Mouse (Mus musculus) intestine, postnatal 0 days (tissue): Measurements from ENCODE around the gene Tgfbr2. TPM values are rescaled to one million over a fixed set of nuclear protein-coding genes. Genes with fewer than 3 reads are reported as not detected.
"Not testable (repeated sequence)": the region's sequence is repeated elsewhere in the genome, so short reads cannot be mapped to it uniquely, and the experiment has no call there.

Experiments used
- ATAC-seq: fragments of 200-750 bp; cut with Nextera tagmentation; 2 replicates; pipeline ENCODE4 v1.8.0; 2017; ENCODE audit warnings: mild to moderate bottlenecking, moderate TSS enrichment, moderate library complexity
- H3K27ac ChIP-seq: fragments of 300-500 bp; sonication (generic); 2 replicates; pipeline ENCODE4 v1.5.1; 2014; ENCODE audit warnings: mild to moderate bottlenecking, low read depth, low read length, moderate library complexity
- H3K27me3 ChIP-seq: fragments of 300-500 bp; sonication (generic); replicated peaks from 2 replicates; pipeline ENCODE4 v1.6.1; 2014; ENCODE audit warnings: low read length, mixed read lengths; ENCODE audit not compliant: control insufficient read depth, insufficient read depth
- H3K36me3 ChIP-seq: fragments of 300-500 bp; sonication (generic); 2 replicates; pipeline ENCODE4 v1.6.1; 2014; ENCODE audit warnings: mild to moderate bottlenecking, moderate library complexity; ENCODE audit not compliant: control insufficient read depth, insufficient read depth
- H3K4me1 ChIP-seq: fragments of 300-500 bp; sonication (generic); replicated peaks from 2 replicates; pipeline ENCODE4 v1.6.1; 2014; ENCODE audit warnings: antibody characterized with exemption, low read length, mixed read lengths; ENCODE audit not compliant: control insufficient read depth, insufficient read depth
- H3K4me2 ChIP-seq: fragments of 300-500 bp; sonication (generic); replicated peaks from 2 replicates; pipeline ENCODE4 v1.6.1; 2014; ENCODE audit warnings: low read depth, mild to moderate bottlenecking, moderate library complexity
- H3K4me3 ChIP-seq: fragments of 300-500 bp; sonication (generic); 2 replicates; pipeline ENCODE4 v1.5.1; 2014; ENCODE audit warnings: low read depth, low read length
- H3K9ac ChIP-seq: fragments of 300-500 bp; sonication (generic); 2 replicates; pipeline ENCODE4 v1.6.1; 2014; ENCODE audit warnings: mild to moderate bottlenecking, low read depth, low read length
- H3K9me3 ChIP-seq: fragments of 300-500 bp; sonication (generic); 2 replicates; pipeline ENCODE4 v1.6.1; 2016; ENCODE audit warnings: mixed run types; ENCODE audit not compliant: control insufficient read depth
- CTCF ChIP-seq: sonication (generic); IDR thresholded peaks from 2 replicates; pipeline ENCODE4 v1.5.1; 2016; ENCODE audit warnings: low read depth, mild to moderate bottlenecking, control low read depth, antibody characterized with exemption, moderate library complexity
- WGBS: fragments of 180-500 bp; shearing (Covaris S2); extraction: QIAGEN DNeasy Blood & Tissue Kit; methylation state at CpG from one replicate; pipeline ENCODE4 v1.1.7; 2014; 5-methylcytosine and 5-hydroxymethylcytosine counted together
- polyA plus RNA-seq: library from polyadenylated mRNA; unstranded; fragments of >200 nt; fragmentation: Nextera tagmentation; extraction: Ambion mirVana; gene quantifications from 2 replicates; pipeline ENCODE4 v1.2.1, GENCODE M21; 2015

Tgfbr2 gene
- polyA plus RNA-seq, 1 experiment from 2014 or later, result 16.0 TPM

GRCm38 (mm10) chr9:116058475-116058874, 116.7 kb downstream of the Tgfbr2 start:
- Histone ChIP-seq H3K9me3 (no peaks in the 10 kb centered on the region), H3K27ac (no peak overlapping the region), H3K27me3 (no peaks in the 10 kb centered on the region), H3K36me3 (no peaks in the 10 kb centered on the region), H3K4me3 (no peak overlapping the region), H3K4me1 (no peaks in the 10 kb centered on the region), H3K9ac (no peak overlapping the region), H3K4me2 (no peak overlapping the region)
- WGBS, result 86% methylated on average over 4 of the region's 4 CpGs
- ATAC-seq, result no peak
- no peak for TF ChIP-seq CTCF

- no peak overlapping the region for H3K4me2 ChIP-seq
- no peaks in the 10 kb centered on the region for H3K36me3 ChIP-seq
- H3K4me1 ChIP-seq, result no peaks in the 10 kb centered on the region
- H3K27me3 ChIP-seq, result no peaks in the 10 kb centered on the region
- no peak overlapping the region for H3K27ac ChIP-seq
- TF ChIP-seq CTCF, result no peak
- ATAC-seq, result no peak
- no peak overlapping the region for H3K4me3 ChIP-seq
- WGBS, result 69% methylated on average over 8 of the region's 8 CpGs
- H3K9ac ChIP-seq, result no peak overlapping the region
- no peaks in the 10 kb centered on the region for H3K9me3 ChIP-seq
Observed at GRCm38 (mm10) chr9:116053976-116054375, 121.2 kb downstream of the Tgfbr2 start.

DNA sequence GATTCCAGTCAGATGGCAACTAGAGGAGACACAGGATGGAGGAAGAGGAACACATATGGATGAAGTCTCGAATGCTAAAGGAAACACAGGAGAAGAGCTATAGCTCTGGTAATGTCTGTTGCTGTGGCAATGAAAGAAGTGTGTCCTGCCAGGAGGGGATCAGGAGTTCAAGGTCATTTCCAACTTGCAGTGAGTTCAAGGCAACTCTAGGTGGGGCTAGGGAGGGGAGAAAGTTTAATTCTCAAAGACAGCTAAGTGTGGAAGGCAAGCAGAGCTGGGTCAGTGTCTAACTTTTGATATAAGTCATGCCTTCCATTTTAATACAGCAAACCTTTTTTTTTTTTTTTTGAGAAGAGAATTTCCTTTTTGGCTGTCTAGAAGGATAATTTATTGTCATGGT, 125.2 kb downstream of the Tgfbr2 start:
- no peaks in the 10 kb centered on the region for H3K9me3 ChIP-seq
- WGBS, result 76% methylated on average over 1 of the region's 1 CpGs
- no peak overlapping the region for H3K4me3 ChIP-seq
- no peak for TF ChIP-seq CTCF
- ATAC-seq, result no peak
- no peak overlapping the region for H3K9ac ChIP-seq
- H3K27me3 ChIP-seq, result no peaks in the 10 kb centered on the region
- no peaks in the 10 kb centered on the region for H3K36me3 ChIP-seq
- no peak overlapping the region for H3K4me2 ChIP-seq
- H3K4me1 ChIP-seq, result no peaks in the 10 kb centered on the region
- no peak overlapping the region for H3K27ac ChIP-seq

DNA sequence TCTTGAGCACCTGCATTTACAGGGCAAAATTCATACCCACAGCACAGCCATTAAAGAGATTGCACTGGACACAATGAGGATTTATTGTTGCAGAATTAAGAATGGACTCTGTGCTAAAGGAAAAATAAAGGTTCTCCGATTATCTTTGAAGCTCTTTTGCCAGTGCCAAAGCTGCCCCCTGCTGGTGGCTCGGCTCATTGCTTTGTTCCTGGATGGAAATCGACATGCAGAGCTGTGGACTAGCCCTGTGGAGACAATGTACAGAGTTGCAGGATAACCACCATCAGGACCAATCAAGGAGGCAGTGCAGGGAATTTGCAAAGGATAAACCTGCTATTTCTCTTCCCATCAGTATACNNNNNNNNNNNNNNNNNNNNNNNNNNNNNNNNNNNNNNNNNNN, 133.4 kb downstream of the Tgfbr2 start:
- no peak for ATAC-seq
- Histone ChIP-seq H3K4me1 (no peaks in the 10 kb centered on the region), H3K27ac (no peak overlapping the region), H3K9ac (no peak overlapping the region), H3K9me3 (no peaks in the 10 kb centered on the region), H3K4me3 (no peak overlapping the region), H3K27me3 (no peaks in the 10 kb centered on the region), H3K4me2 (no peak overlapping the region), H3K36me3 (no peaks in the 10 kb centered on the region)
- WGBS, result 10% methylated on average over 3 of the region's 3 CpGs
- TF ChIP-seq CTCF, result peak; percentile 90

DNA sequence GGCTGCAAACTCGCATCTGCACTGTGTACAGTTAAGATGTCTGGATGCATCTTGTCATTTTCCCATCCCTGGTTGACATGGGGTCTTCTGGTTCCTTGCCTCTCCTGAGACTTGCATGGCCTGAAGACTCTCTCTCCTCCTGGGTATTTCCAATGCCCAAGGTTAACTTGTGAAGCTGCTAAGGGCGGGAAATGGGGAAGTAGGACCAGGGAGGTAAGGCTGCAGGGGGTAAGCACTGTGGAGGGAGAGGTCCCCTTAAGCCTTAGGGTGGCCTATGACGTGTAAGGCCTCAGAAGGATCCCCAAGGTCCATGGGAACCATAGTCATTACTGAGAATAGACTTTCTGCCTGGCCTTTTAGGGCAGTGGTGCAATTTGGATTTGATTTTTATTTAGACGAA, 133.8 kb downstream of the Tgfbr2 start:
- Histone ChIP-seq H3K4me2 (no peak overlapping the region), H3K27ac (no peak overlapping the region), H3K9ac (no peak overlapping the region), H3K27me3 (no peaks in the 10 kb centered on the region), H3K9me3 (no peaks in the 10 kb centered on the region), H3K4me3 (no peak overlapping the region), H3K4me1 (no peaks in the 10 kb centered on the region), H3K36me3 (no peaks in the 10 kb centered on the region)
- no peak for TF ChIP-seq CTCF
- 66% methylated on average over 4 of the region's 4 CpGs for WGBS
- ATAC-seq, result no peak

GRCm38 (mm10) chr9:116040852-116041251, 134.3 kb downstream of the Tgfbr2 start:
- WGBS, result 92% methylated on average over 14 of the region's 14 CpGs
- not testable (repeated sequence) for H3K4me2 ChIP-seq, H3K36me3 ChIP-seq, H3K27ac ChIP-seq, ATAC-seq, H3K4me3 ChIP-seq, H3K9ac ChIP-seq, H3K9me3 ChIP-seq, H3K4me1 ChIP-seq, H3K27me3 ChIP-seq

DNA sequence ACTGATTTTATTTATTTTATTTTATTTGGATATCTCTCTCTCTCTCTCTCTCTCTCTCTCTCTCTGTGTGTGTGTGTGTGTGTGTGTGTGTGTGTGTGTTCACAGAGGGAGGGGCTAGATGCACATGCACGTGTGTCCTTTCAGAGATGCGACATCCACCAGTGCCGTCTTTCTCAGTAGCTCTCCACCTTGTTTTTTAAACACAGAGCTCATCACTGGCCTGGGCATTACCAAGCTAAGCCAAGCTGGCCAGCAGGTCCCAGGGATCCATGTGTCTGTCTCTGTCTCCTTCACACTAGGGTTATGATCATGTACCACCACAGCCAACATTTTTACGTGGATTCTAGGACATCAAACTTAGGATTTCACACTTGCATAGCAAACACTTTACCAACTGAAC, 135.2 kb downstream of the Tgfbr2 start:
- 81% methylated on average over 4 of the region's 4 CpGs for WGBS
- H3K27me3 ChIP-seq, result no peaks in the 10 kb centered on the region
- no peak for TF ChIP-seq CTCF

More for the DNA sequence above, 135.2 kb downstream of the Tgfbr2 start:
- Histone ChIP-seq H3K9ac (no peak overlapping the region), H3K27ac (no peak overlapping the region), H3K4me2 (no peak overlapping the region), H3K36me3 (no peaks in the 10 kb centered on the region), H3K9me3 (no peaks in the 10 kb centered on the region), H3K4me1 (no peaks in the 10 kb centered on the region), H3K4me3 (no peak overlapping the region)
- ATAC-seq, result no peak
